ENCODE assay signal across 12 mouse cellular contexts in the genomic region with DNA sequence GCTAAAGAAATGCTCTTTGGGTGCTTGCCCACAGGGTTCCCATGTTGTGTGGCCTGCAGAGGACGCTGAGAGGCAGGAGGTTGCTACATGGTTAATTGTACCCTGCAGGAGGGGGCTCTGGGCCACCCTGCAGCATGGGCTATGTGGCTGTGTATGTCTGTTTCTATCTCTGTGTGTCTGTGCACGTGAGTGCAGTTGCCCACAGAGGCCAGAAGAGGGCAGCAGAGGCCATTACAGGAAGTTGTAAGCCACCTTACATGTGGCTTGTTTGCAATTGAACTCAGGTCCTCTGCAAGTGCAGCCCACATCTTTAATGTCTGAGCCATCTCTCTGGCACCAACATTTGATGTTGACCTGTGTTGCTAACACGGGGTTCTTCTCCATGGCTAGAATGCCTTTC. TPM values are rescaled to one million over a fixed set of nuclear protein-coding genes. Genes with fewer than 3 reads are reported as not detected.
DNase-seq lines count a peak whose midpoint lies in the region; ATAC-seq and TF ChIP-seq lines count a peak whose summit lies in the region.
"Had no signal": no experiment of that assay in that cellular context is flagged by ENCODE, and none has a peak within 500 bp of the region (broad histone marks: within the 10 kb centered on the region; RNA-seq: fewer than 3 reads in every experiment).

No protein-coding gene starts in this region.

- H3K9me3 ChIP-seq in hindbrain, postnatal 0 days (ENCODE audit: low read length): no peaks in the 10 kb centered on the region
- H3K9me3 ChIP-seq in hindbrain, embryonic 10.5 days: peaks cover 8% of the 10 kb centered on the region
- 0 out of 2 replicates have a peak, but pooled peaks cover 3% of the 10 kb centered on the region for H3K9me3 ChIP-seq in lung, embryonic 15.5 days
- no peaks in the 10 kb centered on the region for H3K9me3 ChIP-seq in ES-Bruce4 (replicated peaks; ENCODE audit: control insufficient read depth, insufficient read depth, low read length, poor library complexity, severe bottlenecking)

- no peaks in the 10 kb centered on the region for H3K27me3 ChIP-seq in hindbrain, postnatal 0 days (ENCODE audit: insufficient read depth, low read length)
- no peaks in the 10 kb centered on the region for H3K27me3 ChIP-seq in hindbrain, embryonic 10.5 days (ENCODE audit: insufficient read depth, poor library complexity, severe bottlenecking)
- no peaks in the 10 kb centered on the region for H3K27me3 ChIP-seq in lung, embryonic 15.5 days
- no peaks in the 10 kb centered on the region for H3K27me3 ChIP-seq in ES-Bruce4 (ENCODE audit: control insufficient read depth, insufficient read depth, low read length, poor library complexity, severe bottlenecking)

- no peak for ATAC-seq in hindbrain, postnatal 0 days
- no peak for ATAC-seq in lung, embryonic 15.5 days (ENCODE audit: borderline replicate concordance, extremely low read depth, low FRiP score, low TSS enrichment)
- ATAC-seq in frontal cortex, adult (ENCODE audit: low TSS enrichment): no peak
- ATAC-seq: hindbrain, embryonic 16.5 days had no signal

- 99% methylated on average over 3 of the region's 3 CpGs for WGBS in hindbrain, postnatal 0 days
- WGBS in hindbrain, embryonic 10.5 days: 89% methylated on average over 3 of the region's 3 CpGs
- 97% methylated on average over 3 of the region's 3 CpGs for WGBS in lung, embryonic 15.5 days

- no peak for TF ChIP-seq EP300 in ES-Bruce4 (IDR thresholded peaks at IDR 0.05; ENCODE audit: insufficient read depth, low read depth, low read length)

- peaks cover 7% of the 10 kb centered on the region; the same call in 1 of the 2 replicates for H3K36me3 ChIP-seq in hindbrain, postnatal 0 days (ENCODE audit: insufficient read depth, low read length)
- peaks cover 16% of the 10 kb centered on the region for H3K36me3 ChIP-seq in hindbrain, embryonic 10.5 days
- peaks cover 17% of the 10 kb centered on the region; the same call in 1 of the 2 replicates for H3K36me3 ChIP-seq in lung, embryonic 15.5 days
- H3K36me3 ChIP-seq in ES-Bruce4 (ENCODE audit: control insufficient read depth, insufficient read depth, low read length, poor library complexity, severe bottlenecking): no peaks in the 10 kb centered on the region

- no peak for DNase-seq in hindbrain, postnatal 0 days (ENCODE audit: low spot score)
- no peak for DNase-seq in hindbrain, embryonic 10.5 days (ENCODE audit: low spot score)
- no peak for DNase-seq in lung, postnatal 10 days
- no peak for DNase-seq in adrenal gland, postnatal 10 days
- DNase-seq: gastrocnemius, postnatal 25 days; left cerebral cortex, postnatal 4 days; thymus, postnatal 14 days had no signal

- H3K9ac ChIP-seq in hindbrain, postnatal 0 days (replicated peaks; ENCODE audit: low read length): no peak overlapping the region
- no peak overlapping the region for H3K9ac ChIP-seq in lung, embryonic 15.5 days
- H3K9ac ChIP-seq in ES-Bruce4 (ENCODE audit: low read depth, poor library complexity, severe bottlenecking): no peak overlapping the region

- peak; percentile 59 for TF ChIP-seq CTCF in hindbrain, postnatal 0 days (IDR thresholded peaks at IDR 0.05; ENCODE audit: low read depth)
- TF ChIP-seq CTCF in ES-Bruce4 (IDR thresholded peaks at IDR 0.05; ENCODE audit: low read depth, low read length): peak; percentile 59
- TF ChIP-seq CTCF in cortical plate, adult 2 months (IDR thresholded peaks at IDR 0.05; ENCODE audit: extremely low read depth, insufficient read depth, low read length): 0 out of 2 replicates have a peak, but pooled peaks have one; percentile 24

- H3K4me3 ChIP-seq in hindbrain, postnatal 0 days (ENCODE audit: low read length): no peak overlapping the region
- no peak overlapping the region for H3K4me3 ChIP-seq in hindbrain, embryonic 10.5 days
- H3K4me3 ChIP-seq in lung, embryonic 15.5 days: no peak overlapping the region
- H3K4me3 ChIP-seq in ES-Bruce4 (ENCODE audit: low read depth, low read length): no peak overlapping the region
- no peak overlapping the region for H3K4me3 ChIP-seq in cortical plate, adult 2 months (ENCODE audit: insufficient read depth, low read length)

- H3K4me1 ChIP-seq in hindbrain, postnatal 0 days (ENCODE audit: insufficient read depth, low read length): peaks cover 9% of the 10 kb centered on the region; the same call in 1 of the 2 replicates
- peaks cover 16% of the 10 kb centered on the region for H3K4me1 ChIP-seq in hindbrain, embryonic 10.5 days (replicated peaks)
- peaks cover 14% of the 10 kb centered on the region for H3K4me1 ChIP-seq in lung, embryonic 15.5 days
- H3K4me1 ChIP-seq in ES-Bruce4 (ENCODE audit: control insufficient read depth, insufficient read depth, low read length): no peaks in the 10 kb centered on the region
- peaks cover 2% of the 10 kb centered on the region; the same call in 1 of the 2 replicates for H3K4me1 ChIP-seq in cortical plate, adult 2 months (ENCODE audit: control insufficient read depth, insufficient read depth, low read length)

- no peak overlapping the region for H3K4me2 ChIP-seq in hindbrain, postnatal 0 days (ENCODE audit: low read depth, low read length)
- no peak overlapping the region for H3K4me2 ChIP-seq in lung, embryonic 15.5 days

- H3K27ac ChIP-seq in hindbrain, postnatal 0 days: no peak overlapping the region
- H3K27ac ChIP-seq in hindbrain, embryonic 10.5 days: no peak overlapping the region
- H3K27ac ChIP-seq in lung, embryonic 15.5 days: peak overlapping the region; percentile 49; the same call in 1 of the 2 replicates
- H3K27ac ChIP-seq in ES-Bruce4 (ENCODE audit: insufficient read depth, low read length): no peak overlapping the region
- H3K27ac ChIP-seq in cortical plate, adult 2 months (ENCODE audit: insufficient read depth, low read length): no peak overlapping the region

- TF ChIP-seq POLR2A in ES-Bruce4 (IDR thresholded peaks at IDR 0.05; ENCODE audit: insufficient read depth, low read length): no peak
- no peak for TF ChIP-seq POLR2A in cortical plate, adult 2 months (IDR thresholded peaks at IDR 0.05; ENCODE audit: extremely low read depth, insufficient read depth, low read length)

RNA-seq across cellular contexts. Expression of a gene that starts 28.7 kb away (rescaled TPM):
- 11.8 and 12.6 TPM in 2 replicates for total RNA-seq in hindbrain, postnatal 0 days (2014; rRNA removed)
- polyA plus RNA-seq in hindbrain, postnatal 0 days (2015; fragmentation: Nextera tagmentation; extraction: Ambion mirVana): 9.4 and 9.7 TPM in 2 replicates
- 0.87 and 1.5 TPM in 2 replicates for polyA plus RNA-seq in hindbrain, embryonic 10.5 days (2016; fragmentation: Nextera tagmentation; extraction: Ambion mirVana)
- polyA plus RNA-seq in lung, embryonic 15.5 days (2015; fragmentation: Nextera tagmentation; extraction: Ambion mirVana): 1.2 and 1.3 TPM in 2 replicates
- 0.60 and 0.64 TPM in 2 replicates for polyA plus RNA-seq in ES-Bruce4 (2011; ENCODE audit: insufficient read depth, insufficient read length, low read depth, missing spikeins)
- polyA plus RNA-seq in cortical plate, adult 2 months (2012; rRNA removed): 8.3 and 9.3 TPM in 2 replicates
- total RNA-seq in adrenal gland, postnatal 10 days (2021): 1 to 10 TPM in 1 of 2 experiments, under 1 TPM in 1; 0.54 to 1.5 TPM

RNA-seq across cellular contexts. Expression of a gene that starts 47.8 kb away (rescaled TPM):
- total RNA-seq in hindbrain, postnatal 0 days (2014; rRNA removed): 44.6 and 46.7 TPM in 2 replicates
- 17.9 and 18.1 TPM in 2 replicates for polyA plus RNA-seq in hindbrain, postnatal 0 days (2015; fragmentation: Nextera tagmentation; extraction: Ambion mirVana)
- 24.6 and 25.1 TPM in 2 replicates for polyA plus RNA-seq in hindbrain, embryonic 10.5 days (2016; fragmentation: Nextera tagmentation; extraction: Ambion mirVana)
- polyA plus RNA-seq in lung, embryonic 15.5 days (2015; fragmentation: Nextera tagmentation; extraction: Ambion mirVana): 22.6 and 24.2 TPM in 2 replicates
- 9.3 and 9.6 TPM in 2 replicates for polyA plus RNA-seq in ES-Bruce4 (2011; ENCODE audit: insufficient read depth, insufficient read length, low read depth, missing spikeins)
- 25.2 and 25.5 TPM in 2 replicates for polyA plus RNA-seq in cortical plate, adult 2 months (2012; rRNA removed)
- 10 to 100 TPM; 15.4 to 17.0 TPM for total RNA-seq in adrenal gland, postnatal 10 days (2021)

RNA-seq across cellular contexts. Expression of a gene that starts 50.5 kb away (rescaled TPM):
- 19.1 and 43.1 TPM in 2 replicates for total RNA-seq in hindbrain, postnatal 0 days (2014; rRNA removed)
- polyA plus RNA-seq in hindbrain, postnatal 0 days (2015; fragmentation: Nextera tagmentation; extraction: Ambion mirVana): 22.1 and 24.8 TPM in 2 replicates
- polyA plus RNA-seq in hindbrain, embryonic 10.5 days (2016; fragmentation: Nextera tagmentation; extraction: Ambion mirVana): 24.5 and 29.1 TPM in 2 replicates
- polyA plus RNA-seq in lung, embryonic 15.5 days (2015; fragmentation: Nextera tagmentation; extraction: Ambion mirVana): 21.9 and 22.3 TPM in 2 replicates
- polyA plus RNA-seq in ES-Bruce4 (2011; ENCODE audit: insufficient read depth, insufficient read length, low read depth, missing spikeins): 11.0 and 16.9 TPM in 2 replicates
- 57.9 and 60.6 TPM in 2 replicates for polyA plus RNA-seq in cortical plate, adult 2 months (2012; rRNA removed)
- total RNA-seq in adrenal gland, postnatal 10 days (2021): 10 to 100 TPM; 18.9 to 23.6 TPM
